Mouse (Mus musculus): Measurements from ENCODE around the gene Ms4a7. TPM values are rescaled to one million over a fixed set of nuclear protein-coding genes. Genes with fewer than 3 reads are reported as not detected.

Gene Ms4a7
- under 1 TPM; 0.42 to 0.77 TPM for total RNA-seq (2021)
- long read RNA-seq, experiment 1, result 0 reads
- long read RNA-seq, experiment 2, result 0 reads

GRCm38 (mm10) chr19:11335932-11336331 lies at the start of gene Ms4a7:
Gene Ms4a7, minus strand, starts transcription at chr19:11336146.
- no peak for DNase-seq (ENCODE audit: extremely low spot score in 1 of 2, low spot score in 2 of 2)
- no peak for TF ChIP-seq CTCF (IDR thresholded peaks at IDR 0.05)
- Histone ChIP-seq H3K27ac (no peak within 1 kb of the TSS), H3K4me3 (no peak within 1 kb of the TSS)
- intact Hi-C loops (cut with DNase I), result no loop called here

- DNase-seq (ENCODE audit: extremely low spot score in 1 of 2, low spot score in 2 of 2), result no peak
- Histone ChIP-seq H3K4me3 (no peak overlapping the region), H3K27ac (no peak overlapping the region)
- no peak for TF ChIP-seq CTCF (IDR thresholded peaks at IDR 0.05)
- intact Hi-C loops (cut with DNase I), result no loop called here
Observed at GRCm38 (mm10) chr19:11376399-11376798, 40.5 kb upstream of the Ms4a7 start.

GRCm38 (mm10) chr19:11375273-11375672 lies 39.3 kb upstream of the Ms4a7 start, which contains the start of gene Ms4a4a:
Gene Ms4a4a, plus strand, starts transcription at chr19:11375523.
- H3K4me3 ChIP-seq, result no peak within 1 kb of the TSS
- TF ChIP-seq CTCF (IDR thresholded peaks at IDR 0.05), result no peak
- no peak for DNase-seq (ENCODE audit: extremely low spot score in 1 of 2, low spot score in 2 of 2)
- H3K27ac ChIP-seq, result no peak within 1 kb of the TSS
- intact Hi-C loops (cut with DNase I), result no loop called here

- H3K27ac ChIP-seq, result no peak overlapping the region
- TF ChIP-seq CTCF (IDR thresholded peaks at IDR 0.05), result no peak
- no peak overlapping the region for H3K4me3 ChIP-seq
- no peak for DNase-seq (ENCODE audit: extremely low spot score in 1 of 2, low spot score in 2 of 2)
- intact Hi-C loops (cut with DNase I), result no loop called here
Observed at GRCm38 (mm10) chr19:11371181-11371580, 35.2 kb upstream of the Ms4a7 start.

GRCm38 (mm10) chr19:11368310-11368709 lies 32.4 kb upstream of the Ms4a7 start:
- TF ChIP-seq CTCF (IDR thresholded peaks at IDR 0.05), result no peak
- no peak overlapping the region for H3K27ac ChIP-seq
- intact Hi-C loops (cut with DNase I), result no loop called here
- no peak overlapping the region for H3K4me3 ChIP-seq
- no peak for DNase-seq (ENCODE audit: extremely low spot score in 1 of 2, low spot score in 2 of 2)

GRCm38 (mm10) chr19:11362002-11362401 lies 26.1 kb upstream of the Ms4a7 start:
- DNase-seq (ENCODE audit: extremely low spot score in 1 of 2, low spot score in 2 of 2), result no peak
- intact Hi-C loops (cut with DNase I), result no loop called here
- Histone ChIP-seq H3K4me3 (no peak overlapping the region), H3K27ac (no peak overlapping the region)
- no peak for TF ChIP-seq CTCF (IDR thresholded peaks at IDR 0.05)

GRCm38 (mm10) chr19:11360106-11360505 lies 24.2 kb upstream of the Ms4a7 start:
- peak; percentile 48 for TF ChIP-seq CTCF (IDR thresholded peaks at IDR 0.05)
- intact Hi-C loops (cut with DNase I), result no loop called here
- no peak for DNase-seq (ENCODE audit: extremely low spot score in 1 of 2, low spot score in 2 of 2)
- no peak overlapping the region for H3K27ac ChIP-seq
- no peak overlapping the region for H3K4me3 ChIP-seq

- no peak for TF ChIP-seq CTCF (IDR thresholded peaks at IDR 0.05)
- H3K27ac ChIP-seq, result no peak overlapping the region
- intact Hi-C loops (cut with DNase I), result no loop called here
- DNase-seq (ENCODE audit: extremely low spot score in 1 of 2, low spot score in 2 of 2), result no peak
- H3K4me3 ChIP-seq, result no peak overlapping the region
Observed at GRCm38 (mm10) chr19:11355730-11356129, 19.8 kb upstream of the Ms4a7 start.

- H3K27ac ChIP-seq, result no peak overlapping the region
- intact Hi-C loops (cut with DNase I), result loop anchor here (5.0 kb wide), 2 partner anchors 250 to 415 kb away; partner anchors contain the start of gene Ms4a6d
- DNase-seq (ENCODE audit: extremely low spot score in 1 of 2, low spot score in 2 of 2), result no peak
Observed at GRCm38 (mm10) chr19:11351878-11352277, 15.9 kb upstream of the Ms4a7 start.

GRCm38 (mm10) chr19:11349698-11350481 lies 13.9 kb upstream of the Ms4a7 start:
- TF ChIP-seq CTCF (IDR thresholded peaks at IDR 0.05), result peak; percentile 10
- H3K27ac ChIP-seq, result no peak overlapping the region
- DNase-seq (ENCODE audit: extremely low spot score in 1 of 2, low spot score in 2 of 2), result peak in 1 of 2 experiments; percentile 11
- intact Hi-C loops (cut with DNase I), result loop anchor here (5.0 to 10.0 kb wide), 3 partner anchors 252 to 417 kb away; partner anchors contain the start of gene Ms4a6d
- H3K4me3 ChIP-seq, result no peak overlapping the region

More at GRCm38 (mm10) chr19:11351878-11352277, 15.9 kb upstream of the Ms4a7 start:
- peak; percentile 48 for TF ChIP-seq CTCF (IDR thresholded peaks at IDR 0.05)
- H3K4me3 ChIP-seq, result no peak overlapping the region

- no peak overlapping the region for H3K27ac ChIP-seq
- no peak overlapping the region for H3K4me3 ChIP-seq
- intact Hi-C loops (cut with DNase I), result loop anchor here (10.0 kb wide), 1 partner anchor 299 kb away; no protein-coding TSS in a partner anchor
- no peak; the same call in 1 of the 2 replicates for TF ChIP-seq CTCF (IDR thresholded peaks at IDR 0.05)
- DNase-seq (ENCODE audit: extremely low spot score in 1 of 2, low spot score in 2 of 2), result no peak
Observed at GRCm38 (mm10) chr19:11343992-11344391, 8.0 kb upstream of the Ms4a7 start.

GRCm38 (mm10) chr19:11343147-11343546 lies 7.2 kb upstream of the Ms4a7 start:
- intact Hi-C loops (cut with DNase I), result loop anchor here (10.0 kb wide), 1 partner anchor 298 kb away; no protein-coding TSS in a partner anchor
- no peak for TF ChIP-seq CTCF (IDR thresholded peaks at IDR 0.05)
- Histone ChIP-seq H3K27ac (no peak overlapping the region), H3K4me3 (no peak overlapping the region)
- no peak for DNase-seq (ENCODE audit: extremely low spot score in 1 of 2, low spot score in 2 of 2)
